Mouse (Mus musculus): ENCODE measurements around the gene Hsp90ab1. TPM values are rescaled to one million over a fixed set of nuclear protein-coding genes. Genes with fewer than 3 reads are reported as not detected.

Hsp90ab1 gene
- polyA plus RNA-seq, 1 experiment from 2014 or later: 1,903 TPM

DNA sequence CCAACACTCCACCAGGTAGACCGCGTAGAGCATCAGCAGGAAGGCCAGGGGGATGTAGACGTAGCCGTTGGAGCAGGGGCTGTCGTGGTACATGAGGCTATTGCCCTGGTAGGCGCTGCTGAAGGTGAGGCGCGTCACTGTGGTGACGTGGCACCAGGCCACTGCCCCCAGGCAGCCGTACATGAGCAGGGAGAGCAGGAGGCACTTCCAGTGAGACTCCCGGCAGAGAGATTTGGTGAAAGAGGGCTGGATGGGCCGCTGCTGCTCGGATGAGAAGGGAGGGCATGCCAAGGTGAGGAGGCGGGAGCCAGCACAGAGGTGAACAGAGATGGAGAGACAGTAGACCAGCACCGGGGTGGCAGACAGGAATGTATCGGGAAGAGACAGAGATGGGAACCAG is 26.1 kb downstream of the Hsp90ab1 start:
- 66% methylated on average over 16 of the region's 16 CpGs for WGBS
- peaks cover 52% of the 10 kb centered on the region for H3K27me3 ChIP-seq (ENCODE audit: control insufficient read depth, insufficient read depth, low read length)
- DNase-seq (ENCODE audit: low spot score): no peak

DNA sequence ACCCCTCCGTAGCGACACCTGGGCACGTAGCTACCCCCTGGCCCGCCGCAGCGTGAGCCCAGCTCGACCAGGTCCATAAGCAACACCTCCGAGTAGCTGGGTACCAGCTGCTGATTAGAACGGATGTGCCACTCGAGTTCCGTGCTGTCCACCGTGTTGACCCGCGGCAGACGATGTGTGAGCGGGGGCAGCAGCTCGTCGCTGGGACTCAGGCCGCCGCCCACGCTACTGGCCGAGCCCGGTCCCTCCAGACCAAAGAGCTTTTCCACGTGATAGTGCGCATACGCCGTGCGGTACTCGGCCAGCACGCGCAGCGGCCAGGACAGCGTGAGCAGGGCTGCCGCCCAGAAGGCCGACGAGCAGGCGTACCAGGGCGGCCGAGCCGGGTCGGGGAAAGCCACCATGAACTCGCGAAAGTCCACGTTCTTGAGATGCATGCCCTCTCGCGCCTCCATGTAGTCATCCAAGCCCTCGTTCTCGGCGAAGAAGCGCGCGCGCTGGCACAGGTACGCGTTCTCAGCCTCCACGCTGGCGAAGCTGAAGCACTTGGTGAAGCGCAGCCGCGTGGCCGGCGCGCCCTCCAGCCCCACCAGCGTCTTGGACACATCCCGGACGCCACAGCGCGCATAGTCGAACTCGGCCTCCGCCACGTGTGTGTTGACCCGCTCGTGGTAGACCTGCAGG is 27.7 kb downstream of the Hsp90ab1 start:
- H3K9ac ChIP-seq (ENCODE audit: low read length): no peak overlapping the region
- H3K4me2 ChIP-seq (ENCODE audit: low read depth, severe bottlenecking): peak overlapping the region; percentile 26
- no peak overlapping the region for H3K27ac ChIP-seq (replicated peaks; ENCODE audit: low read depth, low read length)
- H3K9me3 ChIP-seq (ENCODE audit: control insufficient read depth, low read length): no peaks in the 10 kb centered on the region
- no peaks in the 10 kb centered on the region for H3K36me3 ChIP-seq (ENCODE audit: control insufficient read depth, insufficient read depth, low read length)
- peak overlapping the region; percentile 7 for H3K4me3 ChIP-seq (ENCODE audit: low read depth, low read length)
- peak; percentile 52 for DNase-seq (ENCODE audit: low spot score)
- peaks cover 58% of the 10 kb centered on the region for H3K27me3 ChIP-seq (ENCODE audit: control insufficient read depth, insufficient read depth, low read length)
- H3K4me1 ChIP-seq (ENCODE audit: control insufficient read depth, insufficient read depth, low read length): peaks cover 19% of the 10 kb centered on the region
- 4% methylated on average over 74 of the region's 74 CpGs for WGBS
- ATAC-seq (ENCODE audit: insufficient number of reproducible peaks, low FRiP score, low TSS enrichment, low read depth): no peak

More for the DNA sequence above, 26.1 kb downstream of the Hsp90ab1 start:
- no peak overlapping the region for H3K4me3 ChIP-seq (ENCODE audit: low read depth, low read length)
- ATAC-seq (ENCODE audit: insufficient number of reproducible peaks, low FRiP score, low TSS enrichment, low read depth): no peak
- H3K36me3 ChIP-seq (ENCODE audit: control insufficient read depth, insufficient read depth, low read length): no peaks in the 10 kb centered on the region
- no peak overlapping the region for H3K4me2 ChIP-seq (ENCODE audit: low read depth, severe bottlenecking)
- H3K27ac ChIP-seq (replicated peaks; ENCODE audit: low read depth, low read length): no peak overlapping the region
- H3K9me3 ChIP-seq (ENCODE audit: control insufficient read depth, low read length): no peaks in the 10 kb centered on the region
- H3K9ac ChIP-seq (ENCODE audit: low read length): no peak overlapping the region
- peaks cover 21% of the 10 kb centered on the region for H3K4me1 ChIP-seq (ENCODE audit: control insufficient read depth, insufficient read depth, low read length)

DNA sequence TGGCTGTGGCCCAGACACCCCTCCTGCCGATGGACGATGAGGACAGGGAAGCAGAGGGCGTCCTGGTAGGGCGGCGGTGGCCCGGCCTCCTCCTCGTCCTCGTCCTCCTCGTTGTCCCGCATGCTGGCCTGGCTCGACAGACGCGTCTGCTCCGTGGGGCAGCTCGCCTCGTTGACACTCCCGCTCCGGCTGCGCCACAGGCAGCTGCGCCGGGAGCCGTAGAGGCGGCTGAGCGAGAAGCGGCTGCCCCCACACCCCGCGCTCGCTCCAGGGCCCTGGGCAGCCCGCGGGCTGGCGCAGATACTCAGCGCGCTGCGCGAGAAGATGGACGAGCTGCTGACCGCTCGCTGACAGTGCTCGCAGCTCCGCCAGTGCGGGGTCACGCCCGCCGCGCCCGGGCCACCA is 28.2 kb downstream of the Hsp90ab1 start:
- Histone ChIP-seq H3K36me3 (ENCODE audit: control insufficient read depth, insufficient read depth, low read length) (no peaks in the 10 kb centered on the region), H3K4me1 (ENCODE audit: control insufficient read depth, insufficient read depth, low read length) (peaks cover 19% of the 10 kb centered on the region), H3K4me2 (ENCODE audit: low read depth, severe bottlenecking) (peak overlapping the region; percentile 26), H3K4me3 (ENCODE audit: low read depth, low read length) (peak overlapping the region; percentile 7), H3K9me3 (ENCODE audit: control insufficient read depth, low read length) (no peaks in the 10 kb centered on the region), H3K9ac (ENCODE audit: low read length) (no peak overlapping the region), H3K27ac (replicated peaks; ENCODE audit: low read depth, low read length) (no peak overlapping the region), H3K27me3 (ENCODE audit: control insufficient read depth, insufficient read depth, low read length) (peaks cover 58% of the 10 kb centered on the region)
- DNase-seq (ENCODE audit: low spot score) (peak; percentile 45), ATAC-seq (ENCODE audit: insufficient number of reproducible peaks, low FRiP score, low TSS enrichment, low read depth) (no peak)
- WGBS: 3% methylated on average over 46 of the region's 46 CpGs

DNA sequence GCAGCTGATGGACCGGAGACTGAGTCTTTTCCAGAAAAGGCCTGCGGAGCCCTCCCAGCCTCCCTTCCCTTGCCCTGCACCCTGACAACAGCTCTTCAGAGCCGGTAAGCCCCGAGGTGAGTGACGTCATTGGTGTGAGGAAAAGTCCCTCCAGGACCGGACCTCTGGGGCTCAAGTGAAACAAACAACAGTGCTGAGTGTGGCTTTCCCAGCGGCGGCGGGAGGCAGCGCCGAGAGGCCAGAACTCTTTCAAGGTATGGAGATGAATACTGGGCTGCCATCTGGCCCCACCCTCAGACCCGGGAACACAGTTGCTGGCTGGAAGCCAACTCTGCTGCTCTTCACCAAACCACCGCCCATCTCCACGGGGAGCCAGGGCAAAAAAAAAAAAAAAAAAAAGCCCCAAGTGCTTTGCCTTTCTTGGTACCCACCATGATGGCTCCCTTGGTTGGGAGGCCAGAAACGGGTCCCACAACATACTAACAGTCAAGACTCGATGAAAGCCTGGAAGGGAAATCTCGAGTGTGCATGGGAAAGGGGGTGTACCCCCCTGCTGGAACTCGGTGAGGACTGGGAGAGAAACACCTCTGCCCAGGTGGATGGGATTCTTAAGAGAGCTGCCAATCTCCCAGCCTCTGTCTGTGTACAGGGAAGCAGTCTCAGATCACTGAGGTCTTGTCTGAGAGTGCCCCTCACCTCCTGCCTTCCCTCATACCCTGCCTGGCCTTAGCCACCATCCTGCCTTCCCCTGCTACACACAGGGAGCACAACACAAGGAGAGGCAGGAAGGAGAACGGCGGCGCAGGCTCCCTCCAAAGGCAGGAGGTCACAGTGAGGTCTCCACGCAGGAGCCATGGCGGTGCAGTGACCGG is 28.8 kb downstream of the Hsp90ab1 start:
- ATAC-seq (ENCODE audit: insufficient number of reproducible peaks, low FRiP score, low TSS enrichment, low read depth): no peak
- 5% methylated on average over 24 of the region's 24 CpGs for WGBS
- Histone ChIP-seq H3K27me3 (ENCODE audit: control insufficient read depth, insufficient read depth, low read length) (peaks cover 58% of the 10 kb centered on the region), H3K9ac (ENCODE audit: low read length) (no peak overlapping the region), H3K9me3 (ENCODE audit: control insufficient read depth, low read length) (no peaks in the 10 kb centered on the region), H3K27ac (replicated peaks; ENCODE audit: low read depth, low read length) (no peak overlapping the region), H3K4me1 (ENCODE audit: control insufficient read depth, insufficient read depth, low read length) (peaks cover 19% of the 10 kb centered on the region), H3K4me2 (ENCODE audit: low read depth, severe bottlenecking) (peak overlapping the region; percentile 26; the same call in 1 of the 2 replicates), H3K36me3 (ENCODE audit: control insufficient read depth, insufficient read depth, low read length) (no peaks in the 10 kb centered on the region), H3K4me3 (ENCODE audit: low read depth, low read length) (peak overlapping the region; percentile 7; the same call in 1 of the 2 replicates)
- peak; percentile 43 for DNase-seq (ENCODE audit: low spot score)

DNA sequence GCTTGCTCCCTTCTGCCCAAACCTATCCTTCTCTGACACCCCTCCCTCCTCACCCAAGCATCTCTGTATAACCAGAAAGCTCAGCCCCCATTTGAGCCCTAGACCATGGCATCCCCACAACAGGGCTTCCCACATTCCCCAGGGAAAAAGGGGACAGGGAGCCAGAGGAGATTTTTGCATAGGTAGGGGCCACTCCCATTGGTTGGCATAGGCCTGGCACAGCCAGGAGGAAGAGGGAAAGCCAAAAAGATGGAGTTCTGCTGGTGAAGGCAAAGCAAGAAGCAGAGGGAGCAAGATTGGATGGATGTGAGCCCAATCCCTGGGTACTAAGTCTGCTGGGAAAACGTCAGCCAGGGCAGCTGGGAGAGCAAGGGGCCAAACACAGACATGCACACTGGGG is 30.0 kb downstream of the Hsp90ab1 start:
- Histone ChIP-seq H3K36me3 (ENCODE audit: control insufficient read depth, insufficient read depth, low read length) (no peaks in the 10 kb centered on the region), H3K4me2 (ENCODE audit: low read depth, severe bottlenecking) (no peak overlapping the region), H3K9me3 (ENCODE audit: control insufficient read depth, low read length) (no peaks in the 10 kb centered on the region), H3K4me1 (ENCODE audit: control insufficient read depth, insufficient read depth, low read length) (peaks cover 16% of the 10 kb centered on the region), H3K27ac (replicated peaks; ENCODE audit: low read depth, low read length) (no peak overlapping the region), H3K4me3 (ENCODE audit: low read depth, low read length) (no peak overlapping the region), H3K9ac (ENCODE audit: low read length) (no peak overlapping the region), H3K27me3 (ENCODE audit: control insufficient read depth, insufficient read depth, low read length) (peaks cover 58% of the 10 kb centered on the region)
- WGBS: 41% methylated on average over 1 of the region's 1 CpGs
- DNase-seq (ENCODE audit: low spot score) (no peak), ATAC-seq (ENCODE audit: insufficient number of reproducible peaks, low FRiP score, low TSS enrichment, low read depth) (no peak)

DNA sequence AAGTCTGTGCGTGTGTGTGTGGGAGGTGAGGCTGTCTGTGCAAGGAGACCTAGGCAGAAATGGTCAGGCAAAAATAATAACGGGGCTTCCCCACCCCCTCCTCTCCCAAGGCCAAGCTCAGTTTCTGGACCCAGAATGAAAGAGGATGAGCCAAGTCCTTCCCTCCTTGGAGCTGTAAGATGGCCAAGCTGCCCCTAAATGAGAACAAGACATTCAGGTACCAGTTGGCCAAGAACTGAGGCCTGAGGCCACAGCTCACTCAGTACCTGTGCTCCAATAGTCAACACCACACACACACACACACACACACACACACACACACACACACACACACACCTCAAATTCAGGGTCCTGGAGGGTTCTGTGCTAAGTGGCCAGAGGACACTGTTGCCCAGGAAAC is 30.4 kb downstream of the Hsp90ab1 start:
- Histone ChIP-seq H3K9me3 (ENCODE audit: control insufficient read depth, low read length) (no peaks in the 10 kb centered on the region), H3K4me3 (ENCODE audit: low read depth, low read length) (no peak overlapping the region), H3K27ac (replicated peaks; ENCODE audit: low read depth, low read length) (no peak overlapping the region), H3K4me2 (ENCODE audit: low read depth, severe bottlenecking) (no peak overlapping the region), H3K4me1 (ENCODE audit: control insufficient read depth, insufficient read depth, low read length) (peaks cover 16% of the 10 kb centered on the region), H3K27me3 (ENCODE audit: control insufficient read depth, insufficient read depth, low read length) (peaks cover 55% of the 10 kb centered on the region), H3K9ac (ENCODE audit: low read length) (no peak overlapping the region), H3K36me3 (ENCODE audit: control insufficient read depth, insufficient read depth, low read length) (no peaks in the 10 kb centered on the region)
- DNase-seq (ENCODE audit: low spot score) (no peak), ATAC-seq (ENCODE audit: insufficient number of reproducible peaks, low FRiP score, low TSS enrichment, low read depth) (no peak)
- WGBS: 91% methylated on average over 2 of the region's 2 CpGs

DNA sequence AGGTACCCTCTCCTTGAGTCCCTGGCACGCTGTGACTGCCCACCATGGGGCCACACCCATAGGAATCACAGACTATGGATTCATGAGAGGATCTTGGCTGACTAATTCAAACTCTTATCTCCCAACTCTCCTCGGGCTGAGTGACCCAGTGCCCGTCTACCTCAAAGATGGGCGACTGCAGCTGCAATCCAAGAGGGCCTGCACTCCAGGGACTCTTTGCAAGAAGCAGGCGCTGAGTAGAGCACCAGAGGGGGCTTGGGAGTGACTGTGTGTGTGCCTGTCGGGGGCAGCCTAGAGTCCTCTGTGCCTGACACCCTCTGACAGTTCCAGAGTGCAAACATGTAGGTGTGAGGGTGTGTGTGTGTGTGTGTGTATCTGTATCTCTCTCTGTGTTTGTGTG is 30.9 kb downstream of the Hsp90ab1 start:
- no peak for ATAC-seq (ENCODE audit: insufficient number of reproducible peaks, low FRiP score, low TSS enrichment, low read depth)
- H3K9me3 ChIP-seq (ENCODE audit: control insufficient read depth, low read length): no peaks in the 10 kb centered on the region
- H3K4me2 ChIP-seq (ENCODE audit: low read depth, severe bottlenecking): no peak overlapping the region
- H3K4me1 ChIP-seq (ENCODE audit: control insufficient read depth, insufficient read depth, low read length): peaks cover 16% of the 10 kb centered on the region
- H3K9ac ChIP-seq (ENCODE audit: low read length): no peak overlapping the region
- no peak overlapping the region for H3K4me3 ChIP-seq (ENCODE audit: low read depth, low read length)
- H3K27me3 ChIP-seq (ENCODE audit: control insufficient read depth, insufficient read depth, low read length): peaks cover 51% of the 10 kb centered on the region
- no peak overlapping the region for H3K27ac ChIP-seq (replicated peaks; ENCODE audit: low read depth, low read length)
- WGBS: 38% methylated on average over 6 of the region's 6 CpGs
- no peak for DNase-seq (ENCODE audit: low spot score)
- no peaks in the 10 kb centered on the region for H3K36me3 ChIP-seq (ENCODE audit: control insufficient read depth, insufficient read depth, low read length)

DNA sequence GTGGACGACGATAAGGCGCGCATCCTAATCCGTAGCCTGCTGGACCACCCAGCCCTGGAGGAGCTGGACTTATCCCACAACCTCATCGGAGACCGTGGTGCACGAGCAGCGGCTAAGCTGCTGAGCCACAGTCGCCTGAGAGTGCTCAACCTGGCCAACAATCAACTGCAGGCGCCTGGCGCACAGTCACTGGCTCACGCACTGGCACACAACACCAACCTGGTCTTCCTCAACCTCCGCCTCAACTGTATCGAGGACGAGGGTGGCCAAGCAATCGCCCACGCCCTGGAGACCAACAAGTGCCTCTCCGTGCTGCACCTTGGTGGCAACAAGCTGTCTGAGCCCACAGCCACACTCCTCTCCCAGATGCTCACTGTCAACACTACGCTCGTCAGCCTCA is 33.4 kb downstream of the Hsp90ab1 start:
- Histone ChIP-seq H3K27me3 (ENCODE audit: control insufficient read depth, insufficient read depth, low read length) (peaks cover 35% of the 10 kb centered on the region), H3K4me2 (ENCODE audit: low read depth, severe bottlenecking) (no peak overlapping the region), H3K4me1 (ENCODE audit: control insufficient read depth, insufficient read depth, low read length) (peaks cover 6% of the 10 kb centered on the region), H3K36me3 (ENCODE audit: control insufficient read depth, insufficient read depth, low read length) (no peaks in the 10 kb centered on the region), H3K4me3 (ENCODE audit: low read depth, low read length) (no peak overlapping the region), H3K27ac (replicated peaks; ENCODE audit: low read depth, low read length) (no peak overlapping the region), H3K9me3 (ENCODE audit: control insufficient read depth, low read length) (no peaks in the 10 kb centered on the region), H3K9ac (ENCODE audit: low read length) (no peak overlapping the region)
- no peak for ATAC-seq (ENCODE audit: insufficient number of reproducible peaks, low FRiP score, low TSS enrichment, low read depth)
- no peak for DNase-seq (ENCODE audit: low spot score)
- WGBS: 81% methylated on average over 21 of the region's 21 CpGs
